Mouse (Mus musculus): ENCODE results near the gene Eid2b. TPM values are rescaled to one million over a fixed set of nuclear protein-coding genes. Genes with fewer than 3 reads are reported as not detected.

The Eid2b gene
- polyA plus RNA-seq, 1 experiment from 2014 or later = 15.4 TPM

DNA sequence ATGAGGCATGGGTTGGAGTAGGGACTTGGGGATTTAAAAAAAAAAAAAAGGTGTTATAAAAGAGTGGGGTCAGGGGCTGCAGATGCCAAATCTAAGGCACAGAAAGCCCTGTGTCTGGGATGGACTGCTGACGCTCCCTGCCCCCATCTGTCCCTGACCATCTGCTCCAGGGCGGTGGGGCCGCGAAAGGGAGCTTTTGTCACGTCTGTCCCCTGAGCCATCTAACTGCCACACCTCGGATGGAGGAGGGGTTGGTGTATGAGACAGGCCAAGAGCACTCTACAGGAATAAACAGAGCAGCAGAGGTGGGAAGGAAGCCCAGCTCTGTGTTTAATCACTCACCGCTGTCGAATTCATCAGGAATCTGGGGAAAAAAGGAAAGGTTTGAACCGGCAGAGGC, 32.2 kb downstream of the Eid2b start:
- Histone ChIP-seq H3K9ac (ENCODE audit: low read length) (no peak overlapping the region), H3K4me1 (replicated peaks; ENCODE audit: control insufficient read depth, insufficient read depth, low read length) (peaks cover 10% of the 10 kb centered on the region), H3K9me3 (ENCODE audit: control insufficient read depth, low read length) (no peaks in the 10 kb centered on the region), H3K27me3 (ENCODE audit: control insufficient read depth, insufficient read depth, low read length) (no peaks in the 10 kb centered on the region), H3K36me3 (ENCODE audit: control insufficient read depth, insufficient read depth, low read length) (peaks cover 17% of the 10 kb centered on the region), H3K27ac (ENCODE audit: low read depth, low read length) (peak overlapping the region; percentile 28; the same call in 1 of the 2 replicates), H3K4me3 (ENCODE audit: low read depth, low read length) (no peak overlapping the region), H3K4me2 (ENCODE audit: low read depth, low read length, severe bottlenecking) (no peak overlapping the region)
- DNase-seq (ENCODE audit: low spot score) (no peak), ATAC-seq (replicated peaks; ENCODE audit: low FRiP score) (no peak; the same call in 1 of the 2 replicates)
- WGBS = 75% methylated on average over 9 of the region's 9 CpGs

DNA sequence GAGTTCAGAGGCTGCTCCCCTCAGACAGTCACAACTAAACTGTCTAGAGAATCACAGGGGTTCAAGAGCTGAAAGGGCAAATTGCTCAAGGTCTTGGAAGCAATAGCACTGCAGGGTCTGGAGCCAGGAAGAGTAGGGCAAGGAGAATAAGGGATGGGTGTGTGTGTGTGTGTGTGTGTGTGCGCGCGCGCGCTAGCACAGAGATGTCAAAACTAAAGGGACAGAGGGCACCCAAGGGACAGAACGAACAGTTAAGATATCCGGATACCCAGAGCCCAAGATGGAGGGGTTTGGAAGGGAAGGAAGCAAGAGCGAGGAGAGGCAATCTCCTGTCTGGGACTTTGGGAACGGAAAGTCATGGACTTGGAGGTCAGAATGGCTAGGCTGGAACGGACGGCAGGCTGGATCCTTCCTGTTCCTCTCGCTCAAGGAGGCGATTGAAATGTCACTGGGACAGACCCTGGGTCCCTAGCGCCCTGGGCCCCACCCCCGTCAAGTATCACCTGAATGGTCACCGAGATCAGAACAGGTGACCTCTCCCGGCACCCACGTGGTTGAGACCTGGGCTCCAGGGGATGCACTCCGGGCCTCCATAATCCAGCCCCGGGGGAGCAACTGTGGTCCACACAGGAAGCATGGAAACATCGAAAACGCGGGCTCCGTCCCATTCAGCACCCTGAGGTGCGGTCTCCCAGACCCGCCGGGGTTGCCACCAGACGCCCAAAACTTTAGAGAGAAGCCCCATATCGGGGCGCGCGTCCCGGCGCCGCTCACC, 33.8 kb downstream of the Eid2b start:
- DNase-seq (ENCODE audit: low spot score) = no peak
- Histone ChIP-seq H3K9me3 (ENCODE audit: control insufficient read depth, low read length) (no peaks in the 10 kb centered on the region), H3K4me2 (ENCODE audit: low read depth, low read length, severe bottlenecking) (peak overlapping the region; percentile 87), H3K27ac (ENCODE audit: low read depth, low read length) (peak overlapping the region; percentile 31; the same call in 1 of the 2 replicates), H3K27me3 (ENCODE audit: control insufficient read depth, insufficient read depth, low read length) (no peaks in the 10 kb centered on the region), H3K9ac (ENCODE audit: low read length) (peak overlapping the region; percentile 93), H3K36me3 (ENCODE audit: control insufficient read depth, insufficient read depth, low read length) (peaks cover 15% of the 10 kb centered on the region), H3K4me1 (replicated peaks; ENCODE audit: control insufficient read depth, insufficient read depth, low read length) (peaks cover 10% of the 10 kb centered on the region), H3K4me3 (ENCODE audit: low read depth, low read length) (peak overlapping the region; percentile 94)
- ATAC-seq (replicated peaks; ENCODE audit: low FRiP score) = peak; percentile 49
- 8% methylated on average over 35 of the region's 35 CpGs for WGBS

DNA sequence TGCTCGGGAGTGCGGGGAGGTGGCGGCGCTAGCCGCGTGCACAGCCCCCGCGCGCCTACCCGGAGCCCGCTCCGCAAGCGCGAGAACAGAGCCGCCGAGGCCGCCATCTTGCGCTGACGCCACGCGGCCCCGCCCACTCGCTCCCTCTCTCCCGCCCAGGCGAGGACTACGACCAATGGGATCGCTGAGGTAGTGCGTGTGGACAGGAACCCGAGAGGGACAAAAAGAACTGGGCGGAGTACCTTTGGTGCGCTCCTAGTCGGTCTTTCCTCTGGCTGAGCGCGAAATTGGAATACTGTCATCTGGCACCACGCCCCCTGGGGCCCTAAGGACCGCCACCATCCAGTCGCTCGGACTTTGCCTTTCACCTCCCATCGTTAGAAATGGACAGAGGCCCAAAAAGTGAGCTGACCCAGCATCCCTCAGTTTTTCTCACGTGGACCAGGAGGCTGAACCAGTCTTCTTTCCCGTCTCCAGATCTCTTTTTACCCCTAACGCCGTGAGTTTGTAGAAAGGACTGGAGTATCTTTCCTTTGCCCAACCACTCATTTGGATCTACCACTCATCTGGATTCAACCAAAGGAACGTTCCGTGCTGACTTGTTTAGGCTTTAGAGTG, 34.5 kb downstream of the Eid2b start, which contains the start of gene Timm50:
Timm50 (minus strand) TSS at position 147 of the 618 bp plus-strand sequence.
- Histone ChIP-seq H3K9me3 (ENCODE audit: control insufficient read depth, low read length) (no peaks in the 10 kb centered on the region), H3K27me3 (ENCODE audit: control insufficient read depth, insufficient read depth, low read length) (no peaks in the 10 kb centered on the region), H3K36me3 (ENCODE audit: control insufficient read depth, insufficient read depth, low read length) (peaks cover 20% of the 10 kb centered on the region), H3K27ac (ENCODE audit: low read depth, low read length) (peak within 1 kb of the TSS; percentile 31; the same call in 1 of the 2 replicates), H3K4me2 (ENCODE audit: low read depth, low read length, severe bottlenecking) (peak within 1 kb of the TSS; percentile 87), H3K9ac (ENCODE audit: low read length) (peak within 1 kb of the TSS; percentile 93), H3K4me1 (replicated peaks; ENCODE audit: control insufficient read depth, insufficient read depth, low read length) (peaks cover 10% of the 10 kb centered on the region), H3K4me3 (ENCODE audit: low read depth, low read length) (peak within 1 kb of the TSS; percentile 94)
- peak; percentile 96 for DNase-seq (ENCODE audit: low spot score)
- peak; percentile 96 for ATAC-seq (replicated peaks; ENCODE audit: low FRiP score)
- WGBS = 1% methylated on average over 45 of the region's 45 CpGs

DNA sequence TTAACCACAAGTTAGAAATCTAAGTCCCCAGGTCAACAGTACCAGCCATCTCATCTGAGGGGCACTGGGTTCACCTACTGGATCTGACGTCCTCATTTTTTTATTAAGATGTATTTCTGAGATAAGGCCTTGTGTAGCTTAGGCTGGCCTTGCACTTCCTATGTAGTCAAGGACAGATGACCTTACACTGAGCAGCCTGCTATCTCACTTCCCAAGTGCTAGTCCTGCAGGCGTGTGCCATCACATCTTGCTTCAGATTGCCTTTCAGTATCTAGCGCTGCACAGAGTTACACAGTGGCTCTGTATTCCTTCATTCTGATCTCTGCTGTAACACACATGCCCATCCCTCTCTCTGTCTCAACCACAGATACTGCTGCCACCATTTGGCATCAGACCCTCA, 40.5 kb downstream of the Eid2b start:
- Histone ChIP-seq H3K27ac (ENCODE audit: low read depth, low read length) (no peak overlapping the region), H3K36me3 (ENCODE audit: control insufficient read depth, insufficient read depth, low read length) (peaks cover 43% of the 10 kb centered on the region), H3K4me3 (ENCODE audit: low read depth, low read length) (no peak overlapping the region), H3K9me3 (ENCODE audit: control insufficient read depth, low read length) (no peaks in the 10 kb centered on the region), H3K27me3 (ENCODE audit: control insufficient read depth, insufficient read depth, low read length) (no peaks in the 10 kb centered on the region), H3K4me2 (ENCODE audit: low read depth, low read length, severe bottlenecking) (no peak overlapping the region), H3K9ac (ENCODE audit: low read length) (no peak overlapping the region), H3K4me1 (replicated peaks; ENCODE audit: control insufficient read depth, insufficient read depth, low read length) (no peaks in the 10 kb centered on the region)
- no peak for ATAC-seq (replicated peaks; ENCODE audit: low FRiP score)
- 92% methylated on average over 3 of the region's 3 CpGs for WGBS
- no peak for DNase-seq (ENCODE audit: low spot score)

DNA sequence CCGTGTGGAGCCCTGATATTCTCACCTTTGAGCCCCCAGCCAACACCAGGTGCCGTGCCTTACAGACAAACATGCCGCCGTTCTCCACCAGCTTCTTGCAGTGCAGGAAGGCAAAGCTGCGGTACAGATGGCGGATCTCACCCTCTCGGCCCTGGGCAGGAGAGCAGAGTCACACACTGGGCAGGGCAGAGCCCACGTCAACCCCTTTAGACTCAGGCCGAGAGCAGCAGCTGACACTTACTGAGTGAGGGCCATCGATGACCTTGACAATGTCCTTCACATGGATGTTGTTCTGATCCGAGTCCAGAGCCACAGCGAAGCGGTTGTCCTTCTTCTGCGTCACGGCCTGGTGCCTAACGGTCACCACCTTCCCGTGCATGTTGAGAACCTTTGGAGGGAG, 41.2 kb downstream of the Eid2b start:
- Histone ChIP-seq H3K27me3 (ENCODE audit: control insufficient read depth, insufficient read depth, low read length) (no peaks in the 10 kb centered on the region), H3K36me3 (ENCODE audit: control insufficient read depth, insufficient read depth, low read length) (peaks cover 43% of the 10 kb centered on the region), H3K9ac (ENCODE audit: low read length) (no peak overlapping the region), H3K4me3 (ENCODE audit: low read depth, low read length) (no peak overlapping the region), H3K27ac (ENCODE audit: low read depth, low read length) (no peak overlapping the region), H3K9me3 (ENCODE audit: control insufficient read depth, low read length) (no peaks in the 10 kb centered on the region), H3K4me1 (replicated peaks; ENCODE audit: control insufficient read depth, insufficient read depth, low read length) (no peaks in the 10 kb centered on the region), H3K4me2 (ENCODE audit: low read depth, low read length, severe bottlenecking) (no peak overlapping the region)
- WGBS = 95% methylated on average over 17 of the region's 17 CpGs
- DNase-seq (ENCODE audit: low spot score) = no peak
- ATAC-seq (replicated peaks; ENCODE audit: low FRiP score) = no peak

DNA sequence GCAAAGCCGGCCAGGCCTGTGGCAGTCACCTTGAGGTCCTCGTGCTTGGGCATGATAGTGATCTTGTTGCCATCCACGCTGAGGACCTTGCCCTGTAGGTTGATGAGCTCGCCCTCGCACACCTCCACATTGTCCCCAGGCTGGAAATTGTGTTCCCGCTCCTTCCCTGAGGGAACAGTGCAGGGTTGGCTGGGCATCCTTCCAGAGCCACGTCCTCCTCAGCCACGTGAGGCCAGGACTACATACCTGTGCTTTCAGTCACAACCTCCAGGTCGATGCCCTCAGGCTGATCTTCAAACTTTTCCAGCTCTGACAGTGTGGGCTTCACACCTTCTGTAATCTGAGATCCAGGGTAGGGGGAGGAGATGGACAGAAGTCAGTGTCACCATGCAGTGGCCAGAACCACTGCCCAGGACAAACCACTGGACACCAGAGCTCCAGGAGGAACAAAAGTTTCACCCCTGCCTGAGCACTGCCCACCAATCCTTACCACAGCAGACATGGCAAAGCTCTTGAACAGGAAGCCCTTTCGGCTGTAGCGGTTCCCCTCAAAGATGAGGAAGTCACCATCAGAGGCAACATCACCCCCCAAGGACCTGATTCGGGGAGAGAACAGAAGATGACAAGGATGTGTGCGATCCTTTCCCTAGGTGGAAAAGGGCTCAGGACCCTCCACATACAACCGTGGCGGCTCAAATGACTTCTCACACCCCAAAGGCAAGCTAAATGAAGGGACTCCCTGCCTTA, 44.6 kb downstream of the Eid2b start:
- Histone ChIP-seq H3K4me2 (ENCODE audit: low read depth, low read length, severe bottlenecking) (no peak overlapping the region), H3K9ac (ENCODE audit: low read length) (no peak overlapping the region), H3K4me1 (replicated peaks; ENCODE audit: control insufficient read depth, insufficient read depth, low read length) (no peaks in the 10 kb centered on the region), H3K9me3 (ENCODE audit: control insufficient read depth, low read length) (no peaks in the 10 kb centered on the region), H3K4me3 (ENCODE audit: low read depth, low read length) (no peak overlapping the region), H3K27ac (ENCODE audit: low read depth, low read length) (no peak overlapping the region), H3K27me3 (ENCODE audit: control insufficient read depth, insufficient read depth, low read length) (no peaks in the 10 kb centered on the region), H3K36me3 (ENCODE audit: control insufficient read depth, insufficient read depth, low read length) (peaks cover 31% of the 10 kb centered on the region)
- DNase-seq (ENCODE audit: low spot score) (no peak), ATAC-seq (replicated peaks; ENCODE audit: low FRiP score) (no peak)
- 94% methylated on average over 15 of the region's 15 CpGs for WGBS

DNA sequence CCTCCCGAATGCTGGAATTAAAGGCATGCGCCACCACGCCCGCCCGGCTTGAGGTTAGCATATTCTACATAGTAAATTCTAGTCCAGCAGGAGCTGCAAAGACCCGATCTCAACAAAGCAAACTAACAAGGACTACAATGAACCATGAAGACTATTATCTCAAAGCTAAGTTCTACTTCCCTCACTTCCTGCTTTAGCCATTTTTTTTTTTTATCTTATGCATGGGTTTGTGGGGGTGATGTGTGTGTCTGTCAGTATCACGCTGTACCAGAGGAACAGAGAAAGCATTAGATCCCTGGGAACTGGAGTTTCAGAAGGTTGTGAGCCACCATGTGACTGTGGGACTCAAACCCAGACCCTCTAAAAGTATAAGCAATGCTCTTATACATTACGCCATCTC, 47.8 kb downstream of the Eid2b start:
- peaks cover 19% of the 10 kb centered on the region for H3K36me3 ChIP-seq (ENCODE audit: control insufficient read depth, insufficient read depth, low read length)

DNA sequence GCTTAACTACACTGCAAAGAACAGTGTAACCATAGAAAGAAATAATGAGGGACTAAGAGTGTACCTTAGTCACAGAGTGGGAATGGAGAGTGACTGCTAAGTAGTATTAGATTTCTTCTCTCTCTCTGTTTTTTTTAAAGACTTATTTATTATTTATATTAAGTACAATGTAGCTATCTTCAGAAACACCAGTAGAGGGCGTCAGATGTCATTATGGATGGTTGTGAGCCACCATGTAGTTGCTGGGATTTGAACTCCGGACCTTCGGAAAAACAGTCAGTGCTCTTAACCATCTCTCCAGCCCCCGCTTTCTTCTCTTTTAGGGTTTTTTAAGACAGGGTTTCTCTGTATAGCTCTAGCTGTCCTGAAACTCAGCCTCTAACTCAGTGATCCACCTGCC, 48.9 kb downstream of the Eid2b start:
- ATAC-seq (replicated peaks; ENCODE audit: low FRiP score) = no peak
- WGBS = 83% methylated on average over 4 of the region's 4 CpGs

More for the DNA sequence above, 47.8 kb downstream of the Eid2b start:
- DNase-seq (ENCODE audit: low spot score) (no peak), ATAC-seq (replicated peaks; ENCODE audit: low FRiP score) (no peak)
- no peak overlapping the region for H3K27ac ChIP-seq (ENCODE audit: low read depth, low read length)
- 92% methylated on average over 8 of the region's 8 CpGs for WGBS
- H3K9me3 ChIP-seq (ENCODE audit: control insufficient read depth, low read length) = no peaks in the 10 kb centered on the region
- H3K4me2 ChIP-seq (ENCODE audit: low read depth, low read length, severe bottlenecking) = no peak overlapping the region
- no peak overlapping the region for H3K9ac ChIP-seq (ENCODE audit: low read length)
- no peaks in the 10 kb centered on the region for H3K4me1 ChIP-seq (replicated peaks; ENCODE audit: control insufficient read depth, insufficient read depth, low read length)
- H3K27me3 ChIP-seq (ENCODE audit: control insufficient read depth, insufficient read depth, low read length) = no peaks in the 10 kb centered on the region
- no peak overlapping the region for H3K4me3 ChIP-seq (ENCODE audit: low read depth, low read length)

More for the DNA sequence above, 48.9 kb downstream of the Eid2b start:
- Histone ChIP-seq H3K4me2 (ENCODE audit: low read depth, low read length, severe bottlenecking) (no peak overlapping the region), H3K9me3 (ENCODE audit: control insufficient read depth, low read length) (no peaks in the 10 kb centered on the region), H3K27ac (ENCODE audit: low read depth, low read length) (no peak overlapping the region), H3K9ac (ENCODE audit: low read length) (no peak overlapping the region), H3K4me3 (ENCODE audit: low read depth, low read length) (no peak overlapping the region), H3K27me3 (ENCODE audit: control insufficient read depth, insufficient read depth, low read length) (no peaks in the 10 kb centered on the region), H3K36me3 (ENCODE audit: control insufficient read depth, insufficient read depth, low read length) (peaks cover 18% of the 10 kb centered on the region), H3K4me1 (replicated peaks; ENCODE audit: control insufficient read depth, insufficient read depth, low read length) (no peaks in the 10 kb centered on the region)
- no peak for DNase-seq (ENCODE audit: low spot score)
